22 mouse cellular contexts compared by ENCODE assay signal in the genomic region with DNA sequence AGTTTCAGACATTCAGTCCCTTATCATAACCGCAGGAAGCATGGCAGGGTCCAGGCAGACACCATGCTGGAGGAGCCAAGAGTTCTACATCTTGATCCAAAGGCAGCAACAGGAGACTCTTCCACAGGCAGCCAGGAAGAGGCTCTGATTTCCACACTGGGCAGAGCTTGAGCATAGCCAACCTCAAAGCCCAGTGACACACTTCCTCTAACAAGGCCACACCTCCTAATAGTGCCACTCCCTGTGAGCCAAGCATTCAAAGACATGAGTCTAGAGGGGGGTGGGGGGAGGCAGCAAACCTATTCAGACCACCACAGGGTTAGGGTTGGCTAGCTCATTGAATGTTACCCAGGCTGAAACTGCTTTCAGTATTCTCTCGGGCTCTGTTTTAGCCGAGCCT. TPM values are rescaled to one million over a fixed set of nuclear protein-coding genes. Genes with fewer than 3 reads are reported as not detected.
A peak's percentile ranks its signal among the peaks of the same experiment; 100 is the strongest.
DNase-seq lines count a peak whose midpoint lies in the region; ATAC-seq and TF ChIP-seq lines count a peak whose summit lies in the region.
"Had no signal": no experiment of that assay in that cellular context is flagged by ENCODE, and none has a peak within 500 bp of the region (broad histone marks: within the 10 kb centered on the region; RNA-seq: fewer than 3 reads in every experiment).

No protein-coding gene starts in this region.

- peaks cover 71% of the 10 kb centered on the region for H3K4me1 ChIP-seq in E14TG2a.4 (replicated peaks; ENCODE audit: low read depth, low read length)
- H3K4me1 ChIP-seq: hindbrain, embryonic 13.5 days had no signal

- no peaks in the 10 kb centered on the region for H3K27me3 ChIP-seq in E14TG2a.4 (ENCODE audit: insufficient read depth, low read length)
- H3K27me3 ChIP-seq: embryonic facial prominence, embryonic 15.5 days; hindbrain, embryonic 13.5 days had no signal

- DNase-seq in 416B (ENCODE audit: low read depth) (peak; percentile 32), ZHBTc4 (ENCODE audit: low read depth, low spot score) (peak; percentile 56)
- no peak for DNase-seq in gastrocnemius, adult 18-20 months (ENCODE audit: low spot score)
- no peak for DNase-seq in adrenal gland, adult 8-10 months
- DNase-seq: adrenal gland, postnatal 14 days; B cell, adult 2 months; cerebellum, adult 2 months; cerebellum, postnatal 10 days; gastrocnemius, postnatal 36 days; heart, adult 18-20 months; heart, postnatal 10 days; heart, postnatal 4 days had no signal

- H3K36me3 ChIP-seq in E14TG2a.4 (ENCODE audit: insufficient read depth, low read length) = peaks cover 61% of the 10 kb centered on the region
- H3K36me3 ChIP-seq: embryonic facial prominence, embryonic 15.5 days; forebrain, embryonic 10.5 days; heart, embryonic 10.5 days; hindbrain, embryonic 13.5 days had no signal

- peak; percentile 31; the same call in 1 of the 2 replicates for ATAC-seq in neutrophil, adult 5-6 weeks (ENCODE audit: extremely low read depth, insufficient number of reproducible peaks, low FRiP score, poor library complexity, severe bottlenecking)
- ATAC-seq: CD4-positive, CD25-positive, alpha-beta regulatory T cell, adult 4 months; forebrain, embryonic 14.5 days; hindbrain, postnatal 0 days had no signal

- H3K4me3 ChIP-seq in E14TG2a.4 (replicated peaks; ENCODE audit: low read length) = peak overlapping the region; percentile 78
- H3K4me3 ChIP-seq: embryonic facial prominence, embryonic 15.5 days; erythroblast, embryonic 14.5 days; forebrain, embryonic 10.5 days; heart, embryonic 10.5 days; hindbrain, embryonic 13.5 days had no signal

- H3K9me3 ChIP-seq in E14TG2a.4 (ENCODE audit: low read length) = peaks cover 18% of the 10 kb centered on the region
- H3K9me3 ChIP-seq: embryonic facial prominence, embryonic 15.5 days; forebrain, embryonic 10.5 days; heart, embryonic 10.5 days; hindbrain, embryonic 13.5 days had no signal

- no peak for TF ChIP-seq CTCF in E14TG2a.4 (conservative IDR thresholded peaks at IDR 0.05; ENCODE audit: low read length)

RNA-seq across cellular contexts. Expression of a gene that starts 18.0 kb away (rescaled TPM):
- total RNA-seq in neutrophil, adult 5-6 weeks (2017) = 40.4 and 43.1 TPM in 2 replicates
- total RNA-seq in gastrocnemius, adult 18-20 months (2021) = 1 to 10 TPM; 5.7 to 8.4 TPM
- total RNA-seq in adrenal gland, adult 8-10 months (2022) = 10 to 100 TPM; 27.5 to 33.1 (median 29.3) TPM

RNA-seq across cellular contexts. Expression of a gene that starts 24.6 kb away (rescaled TPM):
- 168 and 169 TPM in 2 replicates for total RNA-seq in neutrophil, adult 5-6 weeks (2017)
- 10 to 100 TPM; 35.9 to 52.2 TPM for total RNA-seq in gastrocnemius, adult 18-20 months (2021)
- 10 to 100 TPM; 45.8 to 51.1 (median 48.8) TPM for total RNA-seq in adrenal gland, adult 8-10 months (2022)

Comparison
In these comparisons a context has a peak if more than half of its experiments do, and no peak if none do; other contexts are left out.
1. DNase-seq: peak in 416B (single experiment) and ZHBTc4 (single experiment); none in gastrocnemius, adult 18-20 months (single experiment) and adrenal gland, adult 8-10 months (single experiment).